23 mouse cellular contexts compared by ENCODE assay signal in genomic region chr1:53736583-53736982, GRCm38 (mm10).
"Had no signal": no experiment of that assay in that cellular context is flagged by ENCODE, and none has a peak within 500 bp of the region (broad histone marks: within the 10 kb centered on the region; RNA-seq: fewer than 3 reads in every experiment).

No protein-coding gene starts in this region.

- H3K27me3 ChIP-seq: heart, embryonic 12.5 days; hindbrain, embryonic 12.5 days; hindbrain, embryonic 15.5 days; limb, embryonic 12.5 days had no signal

- DNase-seq: gastrocnemius, adult 2 months; gastrocnemius, postnatal 10 days; gastrocnemius, postnatal 25 days; heart, adult 18-20 months; heart, postnatal 10 days; heart, postnatal 4 days; kidney, adult 18-20 months; kidney, adult 8-10 months; kidney, postnatal 10 days; kidney, postnatal 25 days; kidney, postnatal 4 days; liver had no signal

- H3K4me2 ChIP-seq: heart, embryonic 12.5 days; hindbrain, embryonic 12.5 days; hindbrain, embryonic 15.5 days; limb, embryonic 12.5 days; liver, embryonic 11.5 days had no signal

- H3K9me3 ChIP-seq: heart, embryonic 10.5 days; heart, embryonic 12.5 days; hindbrain, embryonic 10.5 days; hindbrain, embryonic 12.5 days; hindbrain, embryonic 15.5 days; limb, embryonic 10.5 days; limb, embryonic 12.5 days had no signal

- H3K9ac ChIP-seq: heart, embryonic 12.5 days; hindbrain, embryonic 12.5 days; hindbrain, embryonic 15.5 days; limb, embryonic 12.5 days had no signal

- ATAC-seq: hindbrain, postnatal 0 days had no signal

- H3K4me3 ChIP-seq: gastrocnemius, adult 2 months; heart, embryonic 10.5 days; heart, embryonic 12.5 days; hindbrain, embryonic 10.5 days; hindbrain, embryonic 12.5 days; hindbrain, embryonic 15.5 days; layer of hippocampus, adult 2 months; left cerebral cortex, adult 2 months; limb, embryonic 10.5 days; limb, embryonic 12.5 days had no signal

- H3K27ac ChIP-seq: gastrocnemius, adult 2 months; heart, embryonic 10.5 days; hindbrain, embryonic 10.5 days; hindbrain, embryonic 12.5 days; hindbrain, embryonic 15.5 days; hindbrain, postnatal 0 days; layer of hippocampus, adult 2 months; left cerebral cortex, adult 2 months; limb, embryonic 10.5 days; limb, embryonic 12.5 days had no signal

- H3K4me1 ChIP-seq: heart, embryonic 10.5 days; heart, embryonic 12.5 days; hindbrain, embryonic 10.5 days; hindbrain, embryonic 12.5 days; hindbrain, embryonic 15.5 days; limb, embryonic 10.5 days; limb, embryonic 12.5 days had no signal

- H3K36me3 ChIP-seq: heart, embryonic 10.5 days; heart, embryonic 12.5 days; hindbrain, embryonic 10.5 days; hindbrain, embryonic 12.5 days; hindbrain, embryonic 15.5 days; limb, embryonic 10.5 days; limb, embryonic 12.5 days had no signal
